Mouse (Mus musculus): ENCODE data around the gene Gpat3.

Gene Gpat3

DNA sequence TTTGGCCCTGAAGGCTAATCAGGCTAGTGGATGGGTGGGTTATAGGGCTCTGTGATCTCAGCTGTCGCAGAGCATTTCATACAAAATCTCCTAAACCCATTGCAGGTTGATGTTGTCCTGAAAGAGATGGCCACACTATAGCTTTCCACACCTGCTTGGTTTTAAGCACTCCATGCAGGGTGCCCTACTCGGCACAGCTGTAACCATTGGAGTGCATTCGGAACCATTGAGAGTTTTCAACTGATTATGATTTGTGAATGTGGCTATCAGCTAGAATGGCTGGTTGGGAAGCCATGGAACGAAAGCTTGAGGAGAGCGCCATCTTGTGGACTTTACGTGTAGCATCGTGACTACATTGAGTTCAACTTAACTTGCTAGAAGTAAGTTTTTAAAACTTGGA is 69.5 kb downstream of the Gpat3 start:
- peak in 1 of 2 experiments; percentile 25 for DNase-seq (ENCODE audit: low spot score in 2 of 2)

DNA sequence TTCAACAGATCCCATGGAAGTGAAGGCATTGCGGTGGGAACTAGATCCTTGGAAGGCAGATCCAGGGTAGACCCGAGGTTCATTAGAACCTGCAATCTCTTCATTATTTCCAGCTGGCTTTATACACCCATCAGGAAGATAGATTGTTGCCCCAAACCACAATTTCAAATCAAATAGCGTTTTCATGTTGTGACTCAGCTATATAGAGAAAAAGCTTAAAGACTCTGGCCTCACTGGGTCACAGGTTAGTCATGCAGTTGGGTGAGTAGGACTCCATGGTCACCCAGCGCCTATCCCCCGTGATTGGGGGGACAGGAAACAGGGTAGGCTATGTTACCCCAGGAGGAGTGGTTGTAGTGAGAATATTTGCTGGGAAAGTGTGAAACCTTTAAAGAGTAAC is 69.9 kb downstream of the Gpat3 start:
- DNase-seq (ENCODE audit: low spot score in 2 of 2): no peak

DNA sequence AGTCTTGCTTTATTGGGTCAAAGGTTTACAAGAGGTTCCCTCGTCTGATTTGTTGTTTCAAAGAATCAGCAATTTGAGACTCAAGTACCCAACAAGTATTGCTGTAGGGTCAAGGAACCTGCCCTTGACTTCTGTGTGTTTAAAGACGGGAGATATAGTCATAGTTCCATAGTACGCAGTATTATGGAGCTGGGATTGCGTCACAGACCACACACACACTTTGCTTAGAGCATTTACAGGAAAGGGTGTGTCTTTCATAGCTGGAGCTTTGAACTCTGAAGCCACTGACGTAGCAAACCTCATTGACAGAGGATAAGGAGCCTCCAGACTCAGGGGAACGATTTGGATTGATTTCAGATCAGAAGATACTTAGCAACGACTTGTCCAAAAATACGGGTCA is 70.9 kb downstream of the Gpat3 start:
- DNase-seq (ENCODE audit: low spot score in 2 of 2): no peak

DNA sequence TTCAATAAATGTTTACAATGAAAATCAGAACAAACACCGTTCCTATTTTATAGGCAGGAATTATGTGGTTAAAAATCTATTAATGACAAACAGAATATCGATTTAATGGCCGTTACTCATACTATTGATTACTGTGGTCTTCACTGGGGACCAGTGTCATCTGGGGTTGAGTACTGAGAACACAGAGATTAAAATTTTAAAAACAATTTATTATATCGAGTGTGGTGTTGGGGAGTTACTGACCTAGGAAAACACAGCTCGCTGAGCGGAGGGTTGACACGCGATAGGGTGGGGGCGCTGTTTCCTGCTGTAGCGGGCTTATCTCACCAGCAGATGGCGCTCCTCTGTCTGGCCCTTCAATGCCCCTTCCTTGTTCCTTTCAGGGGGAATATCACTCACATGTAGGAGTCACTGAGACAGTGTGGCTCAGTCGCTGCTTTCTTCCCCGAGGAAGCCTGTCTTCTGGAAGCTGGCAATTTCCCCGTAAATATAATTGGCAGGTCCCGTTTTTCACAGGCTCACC is 71.8 kb downstream of the Gpat3 start:
- peak; percentile 65 to 87 for DNase-seq (ENCODE audit: low spot score in 2 of 2)

DNA sequence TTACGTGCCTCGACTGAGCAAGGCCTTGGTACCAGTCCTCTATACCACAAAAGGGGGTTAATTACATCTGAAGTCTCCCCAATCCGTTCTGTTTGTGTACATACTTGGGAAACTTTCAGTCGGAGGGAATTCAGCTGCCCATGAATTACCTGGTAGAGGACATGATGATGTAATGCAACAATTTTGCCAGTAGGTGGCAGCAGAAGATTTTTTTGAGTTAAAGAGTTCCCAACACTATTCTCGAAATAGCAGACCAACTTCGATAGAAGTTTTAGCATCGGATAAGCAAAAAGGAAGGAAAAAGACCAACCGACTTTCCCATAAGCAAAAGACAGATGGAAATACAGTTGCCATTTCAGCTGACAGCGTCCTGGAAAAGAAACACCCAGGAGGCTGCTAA is 73.6 kb downstream of the Gpat3 start:
- peak; percentile 24 to 66 for DNase-seq (ENCODE audit: low spot score in 2 of 2)

DNA sequence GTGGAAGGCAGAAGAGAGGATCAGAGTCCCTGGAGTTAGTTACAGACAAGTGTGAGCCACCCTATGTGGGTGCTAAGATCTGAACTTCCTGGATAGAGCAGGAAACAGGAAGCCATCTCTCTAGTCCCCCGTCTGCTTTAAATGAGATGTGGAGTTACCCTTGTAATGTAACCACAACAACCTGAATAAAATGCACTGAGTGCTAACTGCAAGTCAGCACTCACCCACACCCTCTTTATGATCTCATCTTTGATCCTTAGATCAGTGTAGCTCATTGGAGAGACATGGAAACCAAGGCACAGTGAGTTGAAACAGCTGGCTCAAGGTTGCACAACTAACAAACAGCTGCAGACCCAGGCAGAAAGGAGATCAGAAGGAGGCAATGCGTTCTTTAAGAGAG is 84.2 kb downstream of the Gpat3 start:
- no peak for DNase-seq (ENCODE audit: low spot score in 2 of 2)

DNA sequence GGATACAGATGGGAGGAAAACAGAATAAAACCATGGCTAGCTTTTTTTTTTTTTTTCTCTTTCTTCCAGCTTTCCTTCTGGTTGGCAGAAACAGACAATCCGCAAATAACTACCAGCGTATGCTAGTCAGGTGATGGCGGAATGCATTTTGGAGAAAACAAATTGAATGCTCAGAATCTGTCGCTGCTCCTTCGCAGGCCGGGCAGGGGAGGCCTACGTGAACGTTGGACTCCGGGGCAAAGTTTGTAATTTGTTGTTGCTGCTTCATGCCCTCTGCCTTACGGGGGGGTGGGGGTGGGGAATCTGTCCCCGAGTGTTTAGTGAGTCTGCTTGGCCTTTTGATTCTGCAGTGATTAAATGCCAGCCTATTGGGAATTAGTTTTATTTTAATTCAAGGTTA is 98.2 kb downstream of the Gpat3 start:
- no peak for DNase-seq (ENCODE audit: low spot score in 2 of 2)

DNA sequence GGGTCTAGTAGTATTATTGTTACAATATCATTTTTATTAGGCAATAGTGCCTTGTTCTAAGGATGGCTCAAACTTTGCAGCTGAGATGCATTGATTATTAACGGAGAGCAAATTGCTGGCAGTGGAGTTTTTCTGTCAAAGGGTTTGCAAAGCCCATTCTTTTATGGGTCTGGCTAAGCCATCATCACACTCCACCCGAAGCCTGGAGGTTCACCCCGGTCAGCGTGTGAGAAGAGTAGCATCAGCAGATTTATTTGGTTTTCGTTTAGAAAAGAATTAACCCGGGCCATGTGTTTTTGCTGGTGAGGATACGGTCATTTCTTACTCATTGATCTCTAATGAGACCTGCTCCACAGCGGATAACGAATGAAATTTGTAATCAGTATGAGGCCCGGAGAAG is 99.8 kb downstream of the Gpat3 start:
- DNase-seq (ENCODE audit: low spot score in 2 of 2): no peak

Data from spleen, postnatal 4 days (tissue).